Mouse (Mus musculus): ENCODE data around the gene Eef2.
A peak's percentile ranks its signal among the peaks of the same experiment; 100 is the strongest.

DNA sequence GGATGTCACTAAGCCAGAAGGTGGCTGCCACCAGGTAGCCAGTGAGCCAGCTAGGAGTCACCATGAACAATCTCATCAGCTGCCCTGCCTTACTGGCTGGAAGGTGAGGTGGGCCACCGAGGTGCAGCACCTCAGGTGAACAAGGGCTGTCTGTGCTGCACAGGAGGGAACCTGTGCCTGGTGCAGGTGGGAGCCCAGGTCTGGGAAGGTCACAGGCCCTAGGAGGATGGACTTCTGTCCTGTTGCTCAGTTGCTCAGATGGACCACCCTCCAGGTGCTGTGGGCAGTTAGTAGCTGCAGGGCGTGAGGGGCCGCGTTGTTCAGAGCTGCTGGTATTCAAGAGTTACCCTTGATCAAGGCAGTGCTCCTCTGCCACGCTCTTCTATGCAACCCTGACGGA, 40.4 kb downstream of the Eef2 start:
- TF ChIP-seq CTCF (IDR thresholded peaks at IDR 0.05; ENCODE audit: control insufficient read depth, insufficient read depth, low read length): peak; percentile 19; the same call in 1 of the 2 replicates
- 0 out of 2 replicates have a peak, but pooled peaks have one; percentile 13 for TF ChIP-seq POLR2A (IDR thresholded peaks at IDR 0.05; ENCODE audit: borderline replicate concordance, control insufficient read depth, low read depth, low read length)

Measured in bone marrow, adult 2 months (tissue).